Mouse (Mus musculus): ENCODE results near the gene Znrf4. TPM values are rescaled to one million over a fixed set of nuclear protein-coding genes. Genes with fewer than 3 reads are reported as not detected.

The Znrf4 gene
- polyA plus RNA-seq (2012; rRNA removed): not detected in 2 replicates
- not detected in 2 replicates for polyA plus RNA-seq (2014; fragmentation: Nextera tagmentation; extraction: Ambion mirVana)

GRCm38 (mm10) chr17:56512310-56512709, at the start of gene Znrf4:
Gene Znrf4, minus strand, starts transcription at chr17:56512431.
- TF ChIP-seq EP300 (IDR thresholded peaks at IDR 0.05; ENCODE audit: low read depth) (no peak), CTCF (IDR thresholded peaks at IDR 0.05; ENCODE audit: low read depth) (no peak)
- 50% methylated on average over 22 of the region's 22 CpGs for WGBS (ENCODE audit: insufficient replicate concordance)
- DNase-seq (ENCODE audit: low read depth in 3 of 3, low spot score in 3 of 3): no peak
- no peak for ATAC-seq (ENCODE audit: insufficient read depth)
- no peak within 1 kb of the TSS for H3K4me3 ChIP-seq (ENCODE audit: insufficient read depth in 1 of 2, low read depth in 2 of 2, low read length in 2 of 2)
- no peak within 1 kb of the TSS for H3K9ac ChIP-seq (replicated peaks)
- no peak within 1 kb of the TSS for H3K27ac ChIP-seq
- H3K4me1 ChIP-seq (replicated peaks; ENCODE audit: control insufficient read depth in 2 of 2, insufficient read depth in 2 of 2, low read length in 1 of 2): 0 out of 4 replicates have a peak, but pooled peaks cover 0 to 2% of the 10 kb centered on the region in 2 experiments
- no peaks in the 10 kb centered on the region for H3K36me3 ChIP-seq (replicated peaks; ENCODE audit: control insufficient read depth, insufficient read depth, low read depth)
- no peaks in the 10 kb centered on the region for H3K9me3 ChIP-seq (ENCODE audit: control insufficient read depth, low read length)
- H3K27me3 ChIP-seq (ENCODE audit: control insufficient read depth, insufficient read depth, low read length): peaks cover 53% of the 10 kb centered on the region
- H3K4me2 ChIP-seq (ENCODE audit: low read depth): no peak within 1 kb of the TSS

DNA sequence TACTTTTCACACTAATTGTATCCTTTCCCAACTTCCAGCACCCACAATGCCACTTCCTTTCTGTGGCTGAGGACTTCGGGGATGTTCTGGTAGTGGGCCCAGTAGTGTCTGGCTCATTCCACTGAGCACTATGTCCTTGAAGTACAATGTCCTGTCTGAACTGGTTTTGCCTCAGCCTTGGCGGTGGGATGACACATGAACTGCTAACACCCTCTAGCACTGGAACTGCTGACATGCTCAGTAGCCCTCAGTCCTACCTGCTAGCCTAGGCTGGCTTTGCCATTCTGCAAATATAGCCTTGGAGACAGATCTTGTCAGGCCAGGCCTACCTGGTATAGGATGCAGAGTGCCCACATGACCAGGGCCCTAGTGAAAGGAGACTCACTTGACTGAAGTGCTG, 49.6 kb upstream of the Znrf4 start:
- no peak for TF ChIP-seq EP300 (IDR thresholded peaks at IDR 0.05; ENCODE audit: low read depth)
- TF ChIP-seq CTCF (IDR thresholded peaks at IDR 0.05; ENCODE audit: low read depth): no peak
- H3K36me3 ChIP-seq (replicated peaks; ENCODE audit: control insufficient read depth, insufficient read depth, low read depth): peaks cover 62% of the 10 kb centered on the region
- no peak for ATAC-seq (ENCODE audit: insufficient read depth)
- no peak overlapping the region for H3K27ac ChIP-seq
- 76% methylated on average over 2 of the region's 2 CpGs for WGBS (ENCODE audit: insufficient replicate concordance)
- H3K4me2 ChIP-seq (ENCODE audit: low read depth): no peak overlapping the region
- H3K4me3 ChIP-seq (ENCODE audit: insufficient read depth in 1 of 2, low read depth in 2 of 2, low read length in 2 of 2): no peak overlapping the region
- no peaks in the 10 kb centered on the region for H3K9me3 ChIP-seq (ENCODE audit: control insufficient read depth, low read length)
- no peak overlapping the region for H3K9ac ChIP-seq (replicated peaks)
- DNase-seq (ENCODE audit: low read depth in 3 of 3, low spot score in 3 of 3): no peak
- H3K27me3 ChIP-seq (ENCODE audit: control insufficient read depth, insufficient read depth, low read length): no peaks in the 10 kb centered on the region
- no peaks in the 10 kb centered on the region for H3K4me1 ChIP-seq (replicated peaks; ENCODE audit: control insufficient read depth in 2 of 2, insufficient read depth in 2 of 2, low read length in 1 of 2)

DNA sequence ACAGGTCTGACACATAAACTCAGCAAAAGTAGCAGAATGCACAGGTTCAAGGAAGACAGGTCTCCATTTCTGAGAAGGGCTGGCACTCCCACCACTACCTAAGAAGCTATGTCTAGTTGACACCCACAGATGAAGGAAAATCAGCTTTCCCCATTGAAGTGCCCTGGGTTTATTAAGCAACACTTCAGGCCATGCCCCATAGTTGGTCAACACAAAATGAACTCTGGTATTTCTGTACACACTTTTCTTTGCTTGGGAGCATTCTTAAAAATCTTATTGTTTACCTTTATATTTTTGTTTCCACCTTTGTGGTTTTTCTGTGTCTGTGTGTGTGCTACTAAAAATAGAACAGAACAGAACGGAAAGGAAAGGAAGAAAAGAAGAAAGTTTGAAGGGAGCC, 47.9 kb upstream of the Znrf4 start:
- Histone ChIP-seq H3K27ac (no peak overlapping the region), H3K36me3 (replicated peaks; ENCODE audit: control insufficient read depth, insufficient read depth, low read depth) (peaks cover 45% of the 10 kb centered on the region), H3K27me3 (ENCODE audit: control insufficient read depth, insufficient read depth, low read length) (no peaks in the 10 kb centered on the region), H3K4me1 (replicated peaks; ENCODE audit: control insufficient read depth in 2 of 2, insufficient read depth in 2 of 2, low read length in 1 of 2) (no peaks in the 10 kb centered on the region), H3K9me3 (ENCODE audit: control insufficient read depth, low read length) (no peaks in the 10 kb centered on the region), H3K9ac (replicated peaks) (no peak overlapping the region), H3K4me3 (ENCODE audit: insufficient read depth in 1 of 2, low read depth in 2 of 2, low read length in 2 of 2) (no peak overlapping the region), H3K4me2 (ENCODE audit: low read depth) (no peak overlapping the region)
- DNase-seq (ENCODE audit: low read depth in 3 of 3, low spot score in 3 of 3): no peak
- no peak for ATAC-seq (ENCODE audit: insufficient read depth)
- TF ChIP-seq EP300 (IDR thresholded peaks at IDR 0.05; ENCODE audit: low read depth) (no peak), CTCF (IDR thresholded peaks at IDR 0.05; ENCODE audit: low read depth) (no peak)
- 34% methylated on average over 1 of the region's 1 CpGs for WGBS (ENCODE audit: insufficient replicate concordance)

DNA sequence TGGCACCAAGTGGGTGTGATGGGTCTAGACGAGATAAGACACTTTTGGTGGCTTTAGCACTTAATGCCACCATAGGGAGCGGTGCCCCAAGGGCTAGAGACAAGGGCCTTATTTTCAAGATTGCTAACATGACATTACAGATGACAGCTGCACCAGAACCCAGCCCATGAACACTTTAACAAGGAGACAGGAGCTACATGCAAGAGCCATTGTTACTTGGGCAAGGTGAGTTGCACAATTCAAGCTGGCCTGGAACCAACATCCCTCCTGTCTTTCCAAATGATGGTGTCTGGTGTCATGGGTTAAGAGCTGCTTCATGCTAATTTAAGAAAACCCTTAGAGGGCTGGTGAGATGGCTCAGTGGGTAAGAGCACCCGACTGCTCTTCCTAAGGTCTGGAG, 47.2 kb upstream of the Znrf4 start:
- H3K36me3 ChIP-seq (replicated peaks; ENCODE audit: control insufficient read depth, insufficient read depth, low read depth): peaks cover 37% of the 10 kb centered on the region
- no peaks in the 10 kb centered on the region for H3K9me3 ChIP-seq (ENCODE audit: control insufficient read depth, low read length)
- no peaks in the 10 kb centered on the region for H3K4me1 ChIP-seq (replicated peaks; ENCODE audit: control insufficient read depth in 2 of 2, insufficient read depth in 2 of 2, low read length in 1 of 2)
- no peak for TF ChIP-seq EP300 (IDR thresholded peaks at IDR 0.05; ENCODE audit: low read depth)
- TF ChIP-seq CTCF (IDR thresholded peaks at IDR 0.05; ENCODE audit: low read depth): no peak
- no peak overlapping the region for H3K27ac ChIP-seq
- no peak overlapping the region for H3K4me2 ChIP-seq (ENCODE audit: low read depth)
- WGBS (ENCODE audit: insufficient replicate concordance): 55% methylated on average over 3 of the region's 3 CpGs
- ATAC-seq (ENCODE audit: insufficient read depth) (no peak), DNase-seq (ENCODE audit: low read depth in 3 of 3, low spot score in 3 of 3) (no peak)
- no peak overlapping the region for H3K4me3 ChIP-seq (ENCODE audit: insufficient read depth in 1 of 2, low read depth in 2 of 2, low read length in 2 of 2)
- H3K27me3 ChIP-seq (ENCODE audit: control insufficient read depth, insufficient read depth, low read length): no peaks in the 10 kb centered on the region
- no peak overlapping the region for H3K9ac ChIP-seq (replicated peaks)

DNA sequence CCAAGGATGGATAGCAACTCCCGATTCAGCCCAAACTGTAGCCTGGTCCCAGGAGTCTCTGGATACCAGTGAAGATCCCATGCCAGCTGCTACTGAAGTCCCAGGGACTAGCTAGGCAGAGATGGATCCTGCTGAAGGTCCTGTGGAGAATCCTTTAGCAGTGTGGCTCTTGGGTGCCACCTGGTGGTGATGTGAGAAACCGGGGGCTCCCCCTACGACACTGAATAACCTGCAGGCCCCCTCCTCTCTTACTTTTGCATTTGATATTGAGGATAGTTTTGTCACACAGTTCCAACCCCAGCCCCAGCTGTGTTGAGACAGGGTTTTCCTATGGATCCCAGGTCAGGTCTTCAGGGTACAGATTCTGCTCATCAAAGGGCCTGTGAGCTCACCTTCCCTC, 46.2 kb upstream of the Znrf4 start:
- H3K4me2 ChIP-seq (ENCODE audit: low read depth): no peak overlapping the region
- TF ChIP-seq CTCF (IDR thresholded peaks at IDR 0.05; ENCODE audit: low read depth) (peak; percentile 92), EP300 (IDR thresholded peaks at IDR 0.05; ENCODE audit: low read depth) (no peak)
- H3K9me3 ChIP-seq (ENCODE audit: control insufficient read depth, low read length): no peaks in the 10 kb centered on the region
- no peak overlapping the region for H3K27ac ChIP-seq
- ATAC-seq (ENCODE audit: insufficient read depth): peak; percentile 40; the same call in 1 of the 2 replicates
- H3K27me3 ChIP-seq (ENCODE audit: control insufficient read depth, insufficient read depth, low read length): no peaks in the 10 kb centered on the region
- H3K9ac ChIP-seq (replicated peaks): no peak overlapping the region
- H3K36me3 ChIP-seq (replicated peaks; ENCODE audit: control insufficient read depth, insufficient read depth, low read depth): peaks cover 28% of the 10 kb centered on the region
- 10% methylated on average over 3 of the region's 3 CpGs for WGBS (ENCODE audit: insufficient replicate concordance)
- H3K4me3 ChIP-seq (ENCODE audit: insufficient read depth in 1 of 2, low read depth in 2 of 2, low read length in 2 of 2): no peak overlapping the region
- no peaks in the 10 kb centered on the region for H3K4me1 ChIP-seq (replicated peaks; ENCODE audit: control insufficient read depth in 2 of 2, insufficient read depth in 2 of 2, low read length in 1 of 2)
- peak in 2 of 3 experiments; percentile 27 to 37 for DNase-seq (ENCODE audit: low read depth in 3 of 3, low spot score in 3 of 3)

All from liver, embryonic 14.5 days (tissue).